Mouse (Mus musculus) cerebellum, adult 2 months (tissue): ENCODE measurements around the gene Spatc1l. TPM values are rescaled to one million over a fixed set of nuclear protein-coding genes. Genes with fewer than 3 reads are reported as not detected.

ENCODE experiments used
- DNase-seq, 2 experiments: peaks; one replicate each; pipeline ENCODE4 v3.0.0; 2021
- H3K27ac ChIP-seq: fragments of 200-500 bp; 2 replicates; pipeline ENCODE4 v1.5.1; 2012; ENCODE audit warnings: low read length, control low read depth, inconsistent platforms; ENCODE audit not compliant: insufficient read depth
- H3K27me3 ChIP-seq: fragments of 200-500 bp; 2 replicates; pipeline ENCODE4 v1.6.1; 2012; ENCODE audit warnings: inconsistent platforms, mild to moderate bottlenecking, low read length, moderate library complexity; ENCODE audit not compliant: control insufficient read depth, insufficient read depth
- H3K4me1 ChIP-seq: fragments of 200-500 bp; 2 replicates; pipeline ENCODE4 v1.6.1; 2011; ENCODE audit warnings: low read length; ENCODE audit not compliant: control insufficient read depth, insufficient read depth
- H3K4me3 ChIP-seq: fragments of 200-500 bp; replicated peaks from 2 replicates; pipeline ENCODE3; 2011; ENCODE audit warnings: mild to moderate bottlenecking, low read depth, low read length, control low read depth; ENCODE audit not compliant: insufficient read depth
- CTCF ChIP-seq: fragments of 200-500 bp; IDR thresholded peaks from 2 replicates; pipeline ENCODE4 v1.5.1; 2011; ENCODE audit warnings: low read depth, mild to moderate bottlenecking, control low read depth, low read length, moderate library complexity, borderline replicate concordance; ENCODE audit not compliant: insufficient read depth
- POLR2A ChIP-seq: fragments of 200-500 bp; IDR thresholded peaks from 2 replicates; pipeline ENCODE4 v1.6.1; 2011; ENCODE audit warnings: low read length, control low read depth, borderline replicate concordance; ENCODE audit not compliant: insufficient read depth
- WGBS: fragments of 180-500 bp; shearing (Covaris S2); methylation state at CpG from one replicate; pipeline ENCODE4 v1.1.7; 2018; 5-methylcytosine and 5-hydroxymethylcytosine counted together
- polyA plus RNA-seq: library from polyadenylated mRNA; depleted of rRNA; stranded (reverse); fragments of >200 nt; gene quantifications from 2 replicates; pipeline ENCODE4 v1.2.3, GENCODE M21; 2012; rRNA removed

The Spatc1l gene
- polyA plus RNA-seq, 1 experiment: 0.64 TPM

GRCm38 (mm10) chr10:76571070-76571469 lies 9.0 kb downstream of the Spatc1l start:
- 85% methylated on average over 2 of the region's 2 CpGs for WGBS
- Histone ChIP-seq H3K27me3 (no peaks in the 10 kb centered on the region), H3K4me1 (no peaks in the 10 kb centered on the region), H3K4me3 (no peak overlapping the region), H3K27ac (no peak overlapping the region)
- DNase-seq: no peak
- TF ChIP-seq CTCF: no peak
- no peak for TF ChIP-seq POLR2A

GRCm38 (mm10) chr10:76572151-76572550 lies 10.1 kb downstream of the Spatc1l start:
- no peak for DNase-seq
- Histone ChIP-seq H3K4me3 (no peak overlapping the region), H3K27me3 (no peaks in the 10 kb centered on the region), H3K27ac (no peak overlapping the region), H3K4me1 (no peaks in the 10 kb centered on the region)
- TF ChIP-seq POLR2A (no peak), CTCF (no peak)
- WGBS: 38% methylated on average over 3 of the region's 3 CpGs

DNA sequence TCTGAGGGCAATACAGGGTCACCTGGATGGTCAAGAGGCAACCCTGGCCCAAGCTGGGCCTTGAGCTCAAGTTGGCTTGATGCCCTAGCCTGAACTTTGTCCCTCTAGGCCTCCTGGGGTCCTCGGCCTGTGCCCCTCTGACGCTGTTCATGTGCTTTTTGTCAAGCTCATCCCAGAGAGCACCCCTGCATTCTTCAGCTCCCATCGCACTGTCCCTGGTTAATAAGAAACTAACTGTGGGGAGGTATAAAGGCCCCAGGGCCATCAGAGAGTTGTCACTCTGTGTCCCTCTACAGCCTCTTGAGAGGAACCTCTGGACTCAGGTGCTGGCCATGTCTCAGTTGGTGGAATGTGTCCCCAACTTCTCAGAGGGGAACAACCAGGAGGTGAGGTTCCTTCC lies 13.3 kb downstream of the Spatc1l start, which contains the start of gene Ftcd:
Gene Ftcd (plus strand): TSS at position 275 of the 400 bp plus-strand sequence.
- no peak within 1 kb of the TSS for H3K27ac ChIP-seq
- H3K4me3 ChIP-seq: no peak within 1 kb of the TSS
- no peak for TF ChIP-seq POLR2A
- no peak for TF ChIP-seq CTCF
- WGBS: 79% methylated on average over 3 of the region's 3 CpGs
- no peak for DNase-seq
- no peaks in the 10 kb centered on the region for H3K4me1 ChIP-seq
- no peaks in the 10 kb centered on the region for H3K27me3 ChIP-seq

- no peak for DNase-seq
- Histone ChIP-seq H3K4me1 (no peaks in the 10 kb centered on the region), H3K27me3 (no peaks in the 10 kb centered on the region), H3K4me3 (no peak overlapping the region), H3K27ac (no peak overlapping the region)
- no peak for TF ChIP-seq POLR2A
- TF ChIP-seq CTCF: no peak
- 87% methylated on average over 7 of the region's 7 CpGs for WGBS
Measured at GRCm38 (mm10) chr10:76576920-76577319, 14.8 kb downstream of the Spatc1l start.

GRCm38 (mm10) chr10:76584138-76584537 lies 22.1 kb downstream of the Spatc1l start:
- TF ChIP-seq POLR2A: no peak
- TF ChIP-seq CTCF: no peak
- Histone ChIP-seq H3K4me3 (peak overlapping the region; percentile 39), H3K27ac (no peak overlapping the region), H3K27me3 (no peaks in the 10 kb centered on the region), H3K4me1 (no peaks in the 10 kb centered on the region)
- DNase-seq: no peak
- 16% methylated on average over 10 of the region's 10 CpGs for WGBS

DNA sequence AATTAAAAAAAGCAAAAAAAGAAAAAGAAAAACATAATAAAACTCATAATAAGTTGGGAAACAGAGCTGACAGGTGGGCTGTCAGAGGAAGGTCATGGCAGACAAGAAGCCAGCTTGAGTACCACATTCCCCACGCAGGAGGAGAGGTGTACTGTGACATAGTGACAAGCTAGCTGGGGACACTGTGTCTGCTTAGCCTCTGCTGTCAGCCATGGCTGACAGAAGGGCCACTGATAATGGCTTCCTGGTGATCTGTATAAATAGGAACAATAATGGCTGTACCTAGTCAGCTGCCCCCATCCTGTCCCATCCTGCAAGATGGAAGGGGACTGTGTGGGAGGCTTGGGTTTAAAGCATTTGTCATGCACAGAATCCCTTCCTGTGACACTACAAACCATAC lies 24.1 kb downstream of the Spatc1l start:
- no peak overlapping the region for H3K27ac ChIP-seq
- no peak overlapping the region for H3K4me3 ChIP-seq
- WGBS: 57% methylated on average over 1 of the region's 1 CpGs
- no peaks in the 10 kb centered on the region for H3K4me1 ChIP-seq
- TF ChIP-seq POLR2A (no peak), CTCF (no peak)
- DNase-seq: no peak
- H3K27me3 ChIP-seq: no peaks in the 10 kb centered on the region

DNA sequence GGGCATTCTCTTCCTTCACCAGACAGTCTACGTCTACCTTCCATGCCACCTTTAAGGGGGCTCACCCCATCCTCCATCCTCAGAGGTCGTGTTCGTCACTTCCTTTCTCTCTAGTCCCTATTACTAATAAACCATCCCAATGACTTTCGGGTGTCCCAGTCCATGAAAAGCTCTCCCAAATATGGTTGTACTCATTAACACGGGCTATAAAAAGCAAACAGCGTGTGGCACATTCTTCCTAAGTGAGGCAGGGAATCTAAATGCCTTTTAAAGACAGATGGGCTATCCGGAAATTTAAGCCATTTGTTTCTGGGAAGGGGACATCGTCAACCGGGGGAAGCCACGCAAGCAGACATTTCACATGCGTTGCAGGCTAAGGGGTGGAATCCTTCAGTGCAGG lies 28.1 kb downstream of the Spatc1l start:
- WGBS: 86% methylated on average over 11 of the region's 11 CpGs
- Histone ChIP-seq H3K27ac (no peak overlapping the region), H3K4me1 (no peaks in the 10 kb centered on the region), H3K4me3 (no peak overlapping the region), H3K27me3 (no peaks in the 10 kb centered on the region)
- DNase-seq: no peak
- TF ChIP-seq POLR2A (no peak), CTCF (no peak)

GRCm38 (mm10) chr10:76596338-76596737 lies 34.3 kb downstream of the Spatc1l start:
- TF ChIP-seq POLR2A: no peak
- TF ChIP-seq CTCF: no peak
- Histone ChIP-seq H3K4me3 (no peak overlapping the region), H3K27ac (no peak overlapping the region), H3K27me3 (no peaks in the 10 kb centered on the region), H3K4me1 (no peaks in the 10 kb centered on the region)
- WGBS: 92% methylated on average over 31 of the region's 31 CpGs
- no peak for DNase-seq

DNA sequence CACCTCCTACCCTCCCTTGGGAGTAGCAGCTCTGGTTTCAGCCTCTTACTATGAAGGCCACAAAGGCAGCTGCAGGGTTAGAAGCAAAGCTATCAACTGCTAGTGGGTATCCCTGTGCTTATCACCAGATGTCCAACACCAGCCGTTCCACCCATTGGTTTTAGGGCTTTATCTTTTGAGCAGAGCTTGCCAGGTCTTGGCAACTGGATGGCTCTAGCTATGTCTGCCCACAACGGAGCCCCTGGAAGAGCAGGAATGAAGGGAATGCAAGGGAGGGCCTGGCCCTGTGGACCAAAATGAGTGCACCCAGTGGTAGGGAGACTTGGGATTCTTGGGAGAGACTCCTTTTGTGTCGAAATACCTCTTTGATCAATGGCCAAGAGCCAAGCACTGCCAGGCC lies 40.6 kb downstream of the Spatc1l start:
- 20% methylated on average over 3 of the region's 3 CpGs for WGBS
- H3K4me3 ChIP-seq: no peak overlapping the region
- no peaks in the 10 kb centered on the region for H3K27me3 ChIP-seq
- H3K4me1 ChIP-seq: no peaks in the 10 kb centered on the region; the same call in 1 of the 2 replicates
- no peak overlapping the region for H3K27ac ChIP-seq
- TF ChIP-seq POLR2A (no peak), CTCF (no peak)
- DNase-seq: no peak

GRCm38 (mm10) chr10:76612473-76612872 lies 50.4 kb downstream of the Spatc1l start:
- Histone ChIP-seq H3K4me3 (no peak overlapping the region), H3K27me3 (no peaks in the 10 kb centered on the region), H3K4me1 (no peaks in the 10 kb centered on the region), H3K27ac (no peak overlapping the region)
- no peak for TF ChIP-seq POLR2A
- TF ChIP-seq CTCF: no peak
- 85% methylated on average over 7 of the region's 7 CpGs for WGBS
- no peak for DNase-seq

Other genes starting within 250 kb of the Spatc1l start
- 68.2 and 80.4 TPM in 2 replicates for gene Dip2a, start 217.0 kb upstream of the Spatc1l start, polyA plus RNA-seq
- not detected in 2 replicates for gene AC141477.1, start 121.8 kb upstream of the Spatc1l start, polyA plus RNA-seq
- 31.3 and 35.5 TPM in 2 replicates for gene Pcnt, start 119.5 kb upstream of the Spatc1l start, polyA plus RNA-seq
- gene 2610028H24Rik, start 113.2 kb upstream of the Spatc1l start, polyA plus RNA-seq: not detected in 2 replicates
- 51.5 and 54.4 TPM in 2 replicates for gene Mcm3ap, start 93.3 kb upstream of the Spatc1l start, polyA plus RNA-seq
- gene Ybey, start 93.2 kb upstream of the Spatc1l start, polyA plus RNA-seq: 3.7 and 4.2 TPM in 2 replicates
- 30.5 and 32.2 TPM in 2 replicates for gene Lss, start 30.7 kb upstream of the Spatc1l start, polyA plus RNA-seq
- gene Ftcd, start 13.4 kb downstream of the Spatc1l start, polyA plus RNA-seq: not detected in 2 replicates
- 2.9 and 4.0 TPM in 2 replicates for gene Col6a2, start 61.4 kb downstream of the Spatc1l start, polyA plus RNA-seq
- 13.0 and 13.2 TPM in 2 replicates for gene Col6a1, start 163.9 kb downstream of the Spatc1l start, polyA plus RNA-seq